Mouse (Mus musculus) hindbrain, embryonic 13.5 days (tissue): ENCODE results near the gene Axin2. TPM values are rescaled to one million over a fixed set of nuclear protein-coding genes. Genes with fewer than 3 reads are reported as not detected.
A peak's percentile ranks its signal among the peaks of the same experiment; 100 is the strongest.
"Not testable (repeated sequence)": the region's sequence is repeated elsewhere in the genome, so short reads cannot be mapped to it uniquely, and the experiment has no call there.

Experiments
- ATAC-seq: fragments of 200-750 bp; cut with Nextera tagmentation; 2 replicates; pipeline ENCODE4 v1.8.0; 2017; ENCODE audit warnings: moderate TSS enrichment; ENCODE audit not compliant: low FRiP score
- H3K27ac ChIP-seq: fragments of 300-500 bp; sonication (generic); 2 replicates; pipeline ENCODE4 v1.5.1; 2015; ENCODE audit warnings: inconsistent platforms, mild to moderate bottlenecking, moderate library complexity
- H3K27me3 ChIP-seq: fragments of 300-500 bp; sonication (generic); 2 replicates; pipeline ENCODE4 v1.6.1; 2015; ENCODE audit warnings: mild to moderate bottlenecking, inconsistent platforms
- H3K36me3 ChIP-seq: fragments of 300-500 bp; sonication (generic); 2 replicates; pipeline ENCODE4 v1.6.1; 2015; ENCODE audit warnings: mild to moderate bottlenecking, inconsistent platforms
- H3K4me1 ChIP-seq: fragments of 300-500 bp; sonication (generic); replicated peaks from 2 replicates; pipeline ENCODE4 v1.6.1; 2015; ENCODE audit warnings: inconsistent platforms
- H3K4me2 ChIP-seq: fragments of 300-500 bp; sonication (generic); 2 replicates; pipeline ENCODE4 v1.6.1; 2015; ENCODE audit warnings: inconsistent platforms, mild to moderate bottlenecking, moderate library complexity
- H3K4me3 ChIP-seq: fragments of 300-500 bp; sonication (generic); 2 replicates; pipeline ENCODE4 v1.5.1; 2015; ENCODE audit warnings: mild to moderate bottlenecking, inconsistent platforms
- H3K9ac ChIP-seq: fragments of 300-500 bp; sonication (generic); 2 replicates; pipeline ENCODE4 v1.6.1; 2015; ENCODE audit warnings: mild to moderate bottlenecking, inconsistent platforms
- H3K9me3 ChIP-seq: fragments of 300-500 bp; sonication (generic); 2 replicates; pipeline ENCODE4 v1.6.1; 2016; ENCODE audit warnings: inconsistent platforms
- WGBS: fragments of 180-500 bp; shearing (Covaris S2); methylation state at CpG from one replicate; pipeline ENCODE4 v1.1.7; 2015; 5-methylcytosine and 5-hydroxymethylcytosine counted together
- polyA plus RNA-seq: library from polyadenylated mRNA; unstranded; fragments of >200 nt; fragmentation: Nextera tagmentation; extraction: Ambion mirVana; gene quantifications from 2 replicates; pipeline ENCODE4 v1.2.1, GENCODE M21; 2015

The Axin2 gene
- polyA plus RNA-seq: 10.6 and 13.8 TPM in 2 replicates

DNA sequence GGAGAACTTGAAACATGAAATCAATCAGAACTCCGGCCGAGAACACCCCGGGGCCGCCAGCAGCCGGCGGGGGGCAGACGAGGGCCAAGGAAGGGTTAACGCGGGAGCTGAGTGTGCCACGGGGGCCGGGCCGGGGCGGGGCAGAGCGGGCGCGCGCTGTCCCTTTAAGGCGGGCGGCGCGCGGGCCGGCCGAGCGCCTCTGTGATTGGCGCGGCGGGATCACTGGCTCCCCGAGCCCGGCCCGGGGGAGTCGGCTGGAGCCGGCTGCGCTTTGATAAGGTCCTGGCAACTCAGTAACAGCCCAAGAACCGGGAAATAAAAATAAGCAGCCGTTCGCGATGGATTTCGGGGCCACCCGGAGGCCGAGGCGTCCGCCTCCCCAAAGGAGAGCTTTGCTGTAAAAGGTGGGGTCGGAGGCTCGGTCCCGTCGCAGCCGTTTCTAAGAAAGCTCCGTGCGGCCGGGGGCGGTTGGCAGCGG is at the start of gene Axin2:
Axin2 (plus strand) TSS at position 192 of the 478 bp plus-strand sequence.
- peak; percentile 93 for ATAC-seq
- Histone ChIP-seq H3K9ac (peak within 1 kb of the TSS; percentile 93), H3K4me2 (peak within 1 kb of the TSS; percentile 93), H3K4me3 (peak within 1 kb of the TSS; percentile 92), H3K4me1 (peaks cover 54% of the 10 kb centered on the region), H3K9me3 (no peaks in the 10 kb centered on the region), H3K27me3 (no peaks in the 10 kb centered on the region), H3K27ac (peak within 1 kb of the TSS; percentile 99), H3K36me3 (no peaks in the 10 kb centered on the region)
- WGBS: under 1% methylated on average over 53 of the region's 53 CpGs

DNA sequence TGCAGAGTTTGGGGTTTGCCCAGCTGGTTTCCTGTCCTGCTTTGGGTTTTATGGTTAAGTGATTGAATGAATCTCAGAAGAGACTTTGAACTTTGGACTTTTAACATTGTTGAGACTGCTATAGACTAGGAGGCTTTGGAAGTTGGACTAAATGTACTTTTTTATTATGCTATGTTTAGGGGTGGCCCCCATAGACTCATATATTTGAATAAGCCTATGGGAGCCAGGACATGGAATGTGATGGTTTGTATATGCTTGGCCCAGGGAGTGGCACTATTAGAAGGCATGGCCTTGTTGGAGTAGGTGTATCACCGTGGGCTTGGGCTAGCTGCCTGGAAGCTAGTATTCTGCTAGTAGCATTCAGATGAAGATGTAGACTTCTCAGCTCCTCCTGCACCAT is 48.9 kb upstream of the Axin2 start:
- H3K4me3 ChIP-seq, H3K9ac ChIP-seq, ATAC-seq, H3K9me3 ChIP-seq, H3K4me1 ChIP-seq, H3K36me3 ChIP-seq, H3K4me2 ChIP-seq, H3K27ac ChIP-seq, H3K27me3 ChIP-seq: not testable (repeated sequence)
- WGBS: 90% methylated on average over 1 of the region's 1 CpGs

- Histone ChIP-seq H3K4me2 (no peak overlapping the region), H3K9ac (no peak overlapping the region), H3K4me3 (no peak overlapping the region), H3K27ac (no peak overlapping the region), H3K36me3 (no peaks in the 10 kb centered on the region), H3K27me3 (no peaks in the 10 kb centered on the region), H3K9me3 (no peaks in the 10 kb centered on the region), H3K4me1 (no peaks in the 10 kb centered on the region)
- no peak for ATAC-seq
- 91% methylated on average over 3 of the region's 3 CpGs for WGBS
Observed at GRCm38 (mm10) chr11:108871748-108872147, 48.4 kb upstream of the Axin2 start.

GRCm38 (mm10) chr11:108876633-108877205 is 43.4 kb upstream of the Axin2 start:
- ATAC-seq: no peak
- Histone ChIP-seq H3K4me1 (no peaks in the 10 kb centered on the region), H3K27me3 (no peaks in the 10 kb centered on the region), H3K27ac (no peak overlapping the region), H3K9ac (no peak overlapping the region), H3K4me3 (no peak overlapping the region), H3K9me3 (no peaks in the 10 kb centered on the region), H3K4me2 (no peak overlapping the region), H3K36me3 (no peaks in the 10 kb centered on the region)
- 84% methylated on average over 7 of the region's 7 CpGs for WGBS

DNA sequence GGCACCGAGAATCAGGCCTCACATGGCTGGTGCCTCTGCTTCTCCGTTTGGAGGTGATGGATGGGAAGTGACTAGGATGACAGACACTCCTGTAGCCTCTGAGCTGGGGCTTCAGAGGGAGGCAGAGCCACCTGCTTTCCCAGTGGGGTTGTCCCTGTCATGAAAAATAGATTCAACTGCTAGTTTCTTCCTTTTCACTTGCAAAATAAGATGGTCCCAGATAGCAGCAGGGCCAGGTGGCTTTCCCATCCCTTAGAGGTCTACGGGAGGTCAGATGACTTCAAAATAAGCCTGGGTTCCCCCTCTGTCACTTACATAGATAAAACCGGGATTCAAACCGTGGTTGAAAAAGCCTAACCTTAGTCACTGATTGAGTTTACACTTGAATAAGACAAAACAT is 42.6 kb upstream of the Axin2 start:
- Histone ChIP-seq H3K36me3 (no peaks in the 10 kb centered on the region), H3K9me3 (no peaks in the 10 kb centered on the region), H3K4me2 (no peak overlapping the region), H3K4me1 (no peaks in the 10 kb centered on the region), H3K27me3 (no peaks in the 10 kb centered on the region), H3K9ac (no peak overlapping the region), H3K27ac (no peak overlapping the region), H3K4me3 (no peak overlapping the region)
- no peak for ATAC-seq
- 65% methylated on average over 5 of the region's 5 CpGs for WGBS

- Histone ChIP-seq H3K9me3 (no peaks in the 10 kb centered on the region), H3K4me3 (no peak overlapping the region), H3K27me3 (no peaks in the 10 kb centered on the region), H3K27ac (no peak overlapping the region), H3K36me3 (no peaks in the 10 kb centered on the region), H3K4me2 (no peak overlapping the region), H3K9ac (no peak overlapping the region), H3K4me1 (peaks cover 3% of the 10 kb centered on the region)
- 83% methylated on average over 4 of the region's 4 CpGs for WGBS
- ATAC-seq: no peak
Observed at GRCm38 (mm10) chr11:108880546-108880945, 39.6 kb upstream of the Axin2 start.

- Histone ChIP-seq H3K4me3 (no peak overlapping the region), H3K4me2 (no peak overlapping the region), H3K9me3 (no peaks in the 10 kb centered on the region), H3K36me3 (no peaks in the 10 kb centered on the region), H3K9ac (no peak overlapping the region), H3K27me3 (no peaks in the 10 kb centered on the region), H3K27ac (no peak overlapping the region), H3K4me1 (peaks cover 6% of the 10 kb centered on the region)
- WGBS: 90% methylated on average over 5 of the region's 5 CpGs
- no peak for ATAC-seq
Observed at GRCm38 (mm10) chr11:108881662-108882061, 38.5 kb upstream of the Axin2 start.

DNA sequence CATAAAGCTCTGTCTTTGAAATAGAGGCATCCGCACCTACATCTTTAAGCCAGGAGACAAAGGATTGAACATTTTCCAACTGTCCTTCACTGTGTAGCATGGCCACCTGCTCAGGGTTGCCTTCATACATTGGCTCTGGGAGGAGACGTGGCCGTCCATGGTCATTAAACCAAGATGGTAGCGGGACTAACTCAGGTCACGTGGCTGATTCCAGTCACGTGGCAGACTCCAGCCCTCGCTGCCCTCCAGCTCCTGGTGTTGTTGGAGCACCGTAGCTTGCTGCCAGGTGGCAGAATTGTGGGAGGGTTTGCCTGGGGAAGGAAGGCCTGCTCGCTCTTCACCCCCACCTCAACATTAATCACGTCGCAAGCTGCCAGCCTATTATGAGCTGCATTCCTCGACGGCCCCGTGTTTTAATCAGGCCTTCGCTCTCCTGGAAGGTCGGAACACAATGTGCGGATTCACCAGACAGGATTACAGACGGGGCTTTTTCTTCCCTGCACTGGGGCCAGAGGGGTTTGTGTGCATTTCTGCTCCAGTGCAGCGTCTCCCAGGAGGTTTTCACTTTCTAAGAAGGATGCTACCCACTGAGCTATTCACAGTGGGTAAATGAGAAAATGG is 34.8 kb upstream of the Axin2 start:
- Histone ChIP-seq H3K27me3 (no peaks in the 10 kb centered on the region), H3K4me2 (no peak overlapping the region), H3K4me3 (no peak overlapping the region), H3K36me3 (no peaks in the 10 kb centered on the region), H3K27ac (0 out of 2 replicates have a peak overlapping the region, but pooled peaks have one; percentile 5), H3K9ac (no peak overlapping the region), H3K4me1 (peaks cover 17% of the 10 kb centered on the region), H3K9me3 (no peaks in the 10 kb centered on the region)
- ATAC-seq: no peak
- WGBS: 30% methylated on average over 19 of the region's 19 CpGs

GRCm38 (mm10) chr11:108886060-108886459 is 34.1 kb upstream of the Axin2 start:
- H3K27me3 ChIP-seq: no peaks in the 10 kb centered on the region
- ATAC-seq: no peak
- H3K9me3 ChIP-seq: no peaks in the 10 kb centered on the region
- no peak overlapping the region for H3K4me2 ChIP-seq
- H3K9ac ChIP-seq: no peak overlapping the region
- H3K27ac ChIP-seq: no peak overlapping the region
- WGBS: 81% methylated on average over 8 of the region's 8 CpGs
- no peak overlapping the region for H3K4me3 ChIP-seq
- peaks cover 21% of the 10 kb centered on the region for H3K4me1 ChIP-seq
- H3K36me3 ChIP-seq: no peaks in the 10 kb centered on the region

DNA sequence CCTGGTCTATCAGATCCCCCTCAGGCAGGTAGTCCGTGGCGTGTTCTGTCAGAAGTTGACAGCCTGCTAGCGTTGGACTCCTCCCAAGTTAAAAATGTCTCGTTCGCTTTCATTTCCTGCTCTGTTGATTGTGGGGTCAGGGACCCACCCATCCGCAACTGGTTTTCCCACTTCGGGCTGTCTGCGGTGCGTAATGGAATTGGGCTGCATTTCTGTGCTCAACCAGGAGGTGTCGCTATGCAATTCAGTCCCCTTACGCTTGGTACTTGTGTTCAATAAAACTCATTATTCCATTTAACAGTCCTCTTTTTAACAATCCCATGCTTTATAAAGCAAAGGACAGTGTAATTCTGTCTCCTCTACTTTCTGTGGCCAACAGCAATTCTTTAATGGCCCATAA is 31.0 kb upstream of the Axin2 start:
- H3K27ac ChIP-seq: no peak overlapping the region
- peaks cover 8% of the 10 kb centered on the region; the same call in 1 of the 2 replicates for H3K27me3 ChIP-seq

DNA sequence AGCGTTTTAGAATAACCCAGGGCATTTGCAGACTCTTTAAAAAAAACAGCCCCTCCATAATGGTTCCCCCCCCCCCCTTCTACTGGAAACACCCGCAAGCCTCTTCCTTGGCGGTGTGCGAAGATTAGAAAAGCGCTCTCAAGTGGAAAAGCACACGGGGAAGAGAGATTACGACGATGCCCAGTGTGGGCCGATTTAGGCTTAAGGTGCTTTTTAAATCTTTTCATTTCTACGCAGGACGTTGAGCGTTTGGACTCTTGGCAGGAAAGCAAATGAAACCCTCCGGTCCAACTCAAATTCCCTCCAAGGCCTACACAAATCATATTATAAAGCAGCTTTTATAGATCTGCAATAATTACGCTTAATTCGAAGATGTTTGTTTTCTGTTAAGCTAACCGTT is 29.6 kb upstream of the Axin2 start:
- Histone ChIP-seq H3K9ac (peak overlapping the region; percentile 59; the same call in 1 of the 2 replicates), H3K9me3 (no peaks in the 10 kb centered on the region), H3K36me3 (no peaks in the 10 kb centered on the region), H3K4me2 (peak overlapping the region; percentile 58), H3K4me1 (peaks cover 41% of the 10 kb centered on the region), H3K27ac (no peak overlapping the region), H3K4me3 (peak overlapping the region; percentile 20), H3K27me3 (peaks cover 8% of the 10 kb centered on the region; the same call in 1 of the 2 replicates)
- ATAC-seq: 0 out of 2 replicates have a peak, but pooled peaks have one; percentile 46
- 26% methylated on average over 16 of the region's 16 CpGs for whole genome bisulfite sequencing

More for the DNA sequence above, 31.0 kb upstream of the Axin2 start:
- H3K4me3 ChIP-seq: no peak overlapping the region
- no peak overlapping the region for H3K4me2 ChIP-seq
- H3K9me3 ChIP-seq: no peaks in the 10 kb centered on the region
- 63% methylated on average over 11 of the region's 11 CpGs for WGBS
- no peak overlapping the region for H3K9ac ChIP-seq
- no peaks in the 10 kb centered on the region for H3K36me3 ChIP-seq
- H3K4me1 ChIP-seq: peaks cover 42% of the 10 kb centered on the region
- ATAC-seq: no peak

- H3K4me2 ChIP-seq: peak overlapping the region; percentile 58
- no peaks in the 10 kb centered on the region for H3K36me3 ChIP-seq
- H3K9ac ChIP-seq: peak overlapping the region; percentile 59
- peak overlapping the region; percentile 64; the same call in 1 of the 2 replicates for H3K27ac ChIP-seq
- H3K4me3 ChIP-seq: peak overlapping the region; percentile 20
- 1% methylated on average over 17 of the region's 17 CpGs for WGBS
- peaks cover 8% of the 10 kb centered on the region; the same call in 1 of the 2 replicates for H3K27me3 ChIP-seq
- peak; percentile 89 for ATAC-seq
- no peaks in the 10 kb centered on the region for H3K9me3 ChIP-seq
- peaks cover 38% of the 10 kb centered on the region for H3K4me1 ChIP-seq
Observed at GRCm38 (mm10) chr11:108891111-108891870, 28.9 kb upstream of the Axin2 start.
